Mouse (Mus musculus) right cerebral cortex, postnatal 25 days (tissue): Measurements from ENCODE around the gene 1700009N14Rik.

ENCODE experiments used
- DNase-seq: peaks from one replicate; pipeline ENCODE4 v3.0.0; 2022

The 1700009N14Rik gene

GRCm38 (mm10) chr4:39450069-39450468, at the start of gene 1700009N14Rik:
TSS of gene 1700009N14Rik (plus strand) at chr4:39450295.
- no peak for DNase-seq

- DNase-seq, result no peak
These were observed 12.2 kb upstream of the 1700009N14Rik start for GRCm38 (mm10) chr4:39437870-39438367.

GRCm38 (mm10) chr4:39474291-39474690, 24.2 kb downstream of the 1700009N14Rik start:
- no peak for DNase-seq

GRCm38 (mm10) chr4:39486393-39486792, 36.3 kb downstream of the 1700009N14Rik start:
- no peak for DNase-seq

- DNase-seq, result no peak
These were observed 43.5 kb downstream of the 1700009N14Rik start for GRCm38 (mm10) chr4:39493596-39493995.

GRCm38 (mm10) chr4:39495875-39496274, 45.8 kb downstream of the 1700009N14Rik start:
- DNase-seq, result no peak
